23 mouse cellular contexts compared by ENCODE assay signal in genomic region chr4:141769501-141770160, GRCm38 (mm10). TPM values are rescaled to one million over a fixed set of nuclear protein-coding genes. Genes with fewer than 3 reads are reported as not detected.
"Had no signal": no experiment of that assay in that cellular context is flagged by ENCODE, and none has a peak within 500 bp of the region (broad histone marks: within the 10 kb centered on the region; RNA-seq: fewer than 3 reads in every experiment).

No protein-coding gene starts in this region.

- H3K4me3 ChIP-seq: intestine, embryonic 15.5 days; left cerebral cortex, adult 2 months; limb, embryonic 10.5 days; megakaryocyte, embryonic 14.5 days; midbrain, embryonic 13.5 days; myocyte; neural tube, embryonic 15.5 days had no signal

- H3K9ac ChIP-seq: intestine, embryonic 15.5 days; midbrain, embryonic 13.5 days; neural tube, embryonic 15.5 days had no signal

- H3K27me3 ChIP-seq: intestine, embryonic 15.5 days; megakaryocyte, embryonic 14.5 days; midbrain, embryonic 13.5 days; neural tube, embryonic 15.5 days had no signal

- H3K27ac ChIP-seq: intestine, embryonic 15.5 days; left cerebral cortex, adult 2 months; limb, embryonic 10.5 days; macrophage; midbrain, embryonic 13.5 days; neural tube, embryonic 15.5 days had no signal

- ATAC-seq: intestine, embryonic 15.5 days; midbrain, embryonic 13.5 days had no signal

- H3K9me3 ChIP-seq: intestine, embryonic 15.5 days; limb, embryonic 10.5 days; megakaryocyte, embryonic 14.5 days; midbrain, embryonic 13.5 days; neural tube, embryonic 15.5 days had no signal

- DNase-seq: kidney, adult 18-20 months; kidney, postnatal 10 days; kidney, postnatal 4 days; lung, adult 2 months; lung, postnatal 14 days; right cerebral cortex, postnatal 4 days; spleen, adult 18-20 months; thymus, adult 2 months; thymus, postnatal 25 days had no signal

- H3K4me1 ChIP-seq: limb, embryonic 10.5 days had no signal

- H3K4me2 ChIP-seq: intestine, embryonic 15.5 days; midbrain, embryonic 13.5 days; neural tube, embryonic 15.5 days had no signal

RNA-seq across cellular contexts. Expression of gene Agmat, which starts 23.2 kb away (rescaled TPM):
- total RNA-seq: layer of hippocampus, postnatal 25 days had no signal
- polyA plus RNA-seq: limb, embryonic 10.5 days; macrophage; midbrain, embryonic 13.5 days; neural tube, embryonic 11.5 days; neural tube, embryonic 15.5 days; stomach, embryonic 14.5 days; urinary bladder, adult 2 months had no signal

RNA-seq across cellular contexts. Expression of gene Cela2a, which starts 56.3 kb away (rescaled TPM):
- total RNA-seq: layer of hippocampus, postnatal 25 days; left cerebral cortex, adult 2 months; left cerebral cortex, postnatal 14 days had no signal
- polyA plus RNA-seq: kidney, embryonic 14.5 days; limb, embryonic 10.5 days; macrophage; midbrain, embryonic 13.5 days; myocyte; neural tube, embryonic 11.5 days; neural tube, embryonic 15.5 days; stomach, embryonic 14.5 days had no signal
